Mouse (Mus musculus): ENCODE measurements around the gene Tsen15. TPM values are rescaled to one million over a fixed set of nuclear protein-coding genes. Genes with fewer than 3 reads are reported as not detected.
A peak's percentile ranks its signal among the peaks of the same experiment; 100 is the strongest.

Tsen15 gene
- polyA plus RNA-seq, 1 experiment from 2014 or later, result 71.0 TPM

DNA sequence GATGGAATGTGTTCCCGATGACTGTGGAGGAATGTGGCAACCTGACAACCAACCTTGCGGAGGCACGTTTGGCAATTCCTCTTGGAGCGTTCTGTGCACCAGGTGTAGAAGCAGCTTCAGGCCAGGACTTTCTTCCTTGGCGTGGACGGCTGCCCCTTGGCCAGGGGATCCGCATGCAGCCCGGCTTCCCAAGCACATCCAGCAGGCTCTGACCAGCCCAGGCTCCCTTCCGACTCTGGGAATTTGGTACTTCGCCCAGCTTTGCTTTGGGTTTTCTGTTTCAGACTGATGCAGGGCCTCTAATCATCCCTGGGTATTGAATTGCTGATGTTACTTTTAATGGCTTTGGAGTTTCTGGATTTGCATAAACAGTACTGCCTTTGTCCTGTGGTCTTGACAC lies 28.0 kb upstream of the Tsen15 start:
- Histone ChIP-seq H3K4me3 (ENCODE audit: low read depth, low read length) (no peak overlapping the region), H3K4me2 (ENCODE audit: low read depth, low read length) (no peak overlapping the region), H3K9me3 (ENCODE audit: control insufficient read depth, low read length) (peaks cover 10% of the 10 kb centered on the region), H3K27me3 (replicated peaks; ENCODE audit: control insufficient read depth, insufficient read depth, low read length) (no peaks in the 10 kb centered on the region), H3K27ac (replicated peaks; ENCODE audit: low read depth, low read length) (peak overlapping the region; percentile 8), H3K9ac (ENCODE audit: low read depth, low read length) (no peak overlapping the region), H3K4me1 (ENCODE audit: control insufficient read depth, insufficient read depth, low read length) (peaks cover 14% of the 10 kb centered on the region), H3K36me3 (ENCODE audit: control insufficient read depth, insufficient read depth, low read length) (no peaks in the 10 kb centered on the region)
- DNase-seq (ENCODE audit: low spot score) (peak; percentile 68), ATAC-seq (ENCODE audit: low read depth) (0 out of 2 replicates have a peak, but pooled peaks have one; percentile 41)
- WGBS, result 46% methylated on average over 10 of the region's 10 CpGs

GRCm38 (mm10) chr1:152413961-152414360 lies 27.5 kb upstream of the Tsen15 start:
- Histone ChIP-seq H3K27ac (replicated peaks; ENCODE audit: low read depth, low read length) (no peak overlapping the region), H3K9me3 (ENCODE audit: control insufficient read depth, low read length) (peaks cover 10% of the 10 kb centered on the region), H3K4me3 (ENCODE audit: low read depth, low read length) (no peak overlapping the region), H3K4me1 (ENCODE audit: control insufficient read depth, insufficient read depth, low read length) (peaks cover 14% of the 10 kb centered on the region), H3K9ac (ENCODE audit: low read depth, low read length) (no peak overlapping the region), H3K4me2 (ENCODE audit: low read depth, low read length) (no peak overlapping the region), H3K36me3 (ENCODE audit: control insufficient read depth, insufficient read depth, low read length) (no peaks in the 10 kb centered on the region), H3K27me3 (replicated peaks; ENCODE audit: control insufficient read depth, insufficient read depth, low read length) (no peaks in the 10 kb centered on the region)
- DNase-seq (ENCODE audit: low spot score), result no peak
- no peak for ATAC-seq (ENCODE audit: low read depth)
- WGBS, result 62% methylated on average over 1 of the region's 1 CpGs

DNA sequence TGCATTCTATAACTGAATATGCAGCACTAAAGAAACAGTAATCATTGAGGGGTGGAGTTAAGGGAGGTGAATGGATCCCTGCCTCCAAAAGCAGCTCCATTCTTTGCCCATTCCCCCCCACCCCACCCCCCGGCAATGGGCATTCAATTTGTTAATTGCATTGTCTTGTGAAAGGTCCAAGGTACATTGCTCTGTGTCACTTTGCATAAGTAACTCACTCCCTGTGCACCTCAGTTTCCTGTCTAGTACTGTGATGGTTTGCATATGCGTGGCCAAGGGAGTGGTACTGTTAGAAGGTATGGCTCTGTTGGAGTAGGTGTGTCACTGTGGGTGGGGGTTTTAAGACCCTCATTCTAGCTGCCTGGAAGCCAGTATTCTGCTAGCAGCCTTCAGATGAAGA lies 26.6 kb upstream of the Tsen15 start:
- Histone ChIP-seq H3K9ac (ENCODE audit: low read depth, low read length) (no peak overlapping the region), H3K4me1 (ENCODE audit: control insufficient read depth, insufficient read depth, low read length) (peaks cover 14% of the 10 kb centered on the region), H3K27me3 (replicated peaks; ENCODE audit: control insufficient read depth, insufficient read depth, low read length) (no peaks in the 10 kb centered on the region), H3K36me3 (ENCODE audit: control insufficient read depth, insufficient read depth, low read length) (no peaks in the 10 kb centered on the region), H3K27ac (replicated peaks; ENCODE audit: low read depth, low read length) (no peak overlapping the region), H3K4me3 (ENCODE audit: low read depth, low read length) (no peak overlapping the region), H3K4me2 (ENCODE audit: low read depth, low read length) (no peak overlapping the region), H3K9me3 (ENCODE audit: control insufficient read depth, low read length) (peaks cover 10% of the 10 kb centered on the region)
- DNase-seq (ENCODE audit: low spot score) (no peak), ATAC-seq (ENCODE audit: low read depth) (no peak)
- 88% methylated on average over 2 of the region's 2 CpGs for WGBS

GRCm38 (mm10) chr1:152410657-152411056 lies 24.2 kb upstream of the Tsen15 start:
- no peak overlapping the region for H3K4me2 ChIP-seq (ENCODE audit: low read depth, low read length)
- no peaks in the 10 kb centered on the region for H3K27me3 ChIP-seq (replicated peaks; ENCODE audit: control insufficient read depth, insufficient read depth, low read length)
- no peak overlapping the region for H3K4me3 ChIP-seq (ENCODE audit: low read depth, low read length)
- H3K9ac ChIP-seq (ENCODE audit: low read depth, low read length), result no peak overlapping the region
- 83% methylated on average over 3 of the region's 3 CpGs for WGBS
- no peaks in the 10 kb centered on the region for H3K36me3 ChIP-seq (ENCODE audit: control insufficient read depth, insufficient read depth, low read length)
- H3K9me3 ChIP-seq (ENCODE audit: control insufficient read depth, low read length), result peaks cover 10% of the 10 kb centered on the region
- no peak for DNase-seq (ENCODE audit: low spot score)
- no peak for ATAC-seq (ENCODE audit: low read depth)
- H3K27ac ChIP-seq (replicated peaks; ENCODE audit: low read depth, low read length), result no peak overlapping the region
- peaks cover 18% of the 10 kb centered on the region for H3K4me1 ChIP-seq (ENCODE audit: control insufficient read depth, insufficient read depth, low read length)

DNA sequence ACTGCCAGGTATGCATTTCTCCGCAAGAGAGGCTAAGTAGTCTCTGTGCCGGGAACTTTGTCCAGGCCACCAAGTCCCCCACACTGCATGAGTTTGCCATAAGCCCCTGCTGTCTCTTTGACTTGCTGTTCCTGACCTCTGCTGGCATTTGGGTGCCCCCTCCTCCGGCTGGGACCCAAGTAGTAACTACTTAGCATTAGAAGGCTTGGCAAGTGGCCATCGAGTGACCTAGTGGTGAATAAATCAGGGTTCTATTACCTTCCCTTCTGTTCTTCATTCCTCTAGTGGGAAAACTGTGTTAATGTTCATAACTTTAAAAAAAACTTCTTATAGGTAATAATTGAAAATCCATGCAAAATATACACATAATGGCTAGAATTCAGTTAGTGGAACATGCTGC lies 22.9 kb upstream of the Tsen15 start:
- no peak overlapping the region for H3K4me2 ChIP-seq (ENCODE audit: low read depth, low read length)
- H3K4me3 ChIP-seq (ENCODE audit: low read depth, low read length), result no peak overlapping the region
- no peak overlapping the region for H3K9ac ChIP-seq (ENCODE audit: low read depth, low read length)
- no peaks in the 10 kb centered on the region for H3K27me3 ChIP-seq (replicated peaks; ENCODE audit: control insufficient read depth, insufficient read depth, low read length)
- ATAC-seq (ENCODE audit: low read depth) (no peak), DNase-seq (ENCODE audit: low spot score) (no peak)
- peaks cover 10% of the 10 kb centered on the region for H3K9me3 ChIP-seq (ENCODE audit: control insufficient read depth, low read length)
- 70% methylated on average over 4 of the region's 4 CpGs for WGBS
- H3K4me1 ChIP-seq (ENCODE audit: control insufficient read depth, insufficient read depth, low read length), result peaks cover 11% of the 10 kb centered on the region; the same call in 1 of the 2 replicates
- no peaks in the 10 kb centered on the region for H3K36me3 ChIP-seq (ENCODE audit: control insufficient read depth, insufficient read depth, low read length)
- no peak overlapping the region for H3K27ac ChIP-seq (replicated peaks; ENCODE audit: low read depth, low read length)

DNA sequence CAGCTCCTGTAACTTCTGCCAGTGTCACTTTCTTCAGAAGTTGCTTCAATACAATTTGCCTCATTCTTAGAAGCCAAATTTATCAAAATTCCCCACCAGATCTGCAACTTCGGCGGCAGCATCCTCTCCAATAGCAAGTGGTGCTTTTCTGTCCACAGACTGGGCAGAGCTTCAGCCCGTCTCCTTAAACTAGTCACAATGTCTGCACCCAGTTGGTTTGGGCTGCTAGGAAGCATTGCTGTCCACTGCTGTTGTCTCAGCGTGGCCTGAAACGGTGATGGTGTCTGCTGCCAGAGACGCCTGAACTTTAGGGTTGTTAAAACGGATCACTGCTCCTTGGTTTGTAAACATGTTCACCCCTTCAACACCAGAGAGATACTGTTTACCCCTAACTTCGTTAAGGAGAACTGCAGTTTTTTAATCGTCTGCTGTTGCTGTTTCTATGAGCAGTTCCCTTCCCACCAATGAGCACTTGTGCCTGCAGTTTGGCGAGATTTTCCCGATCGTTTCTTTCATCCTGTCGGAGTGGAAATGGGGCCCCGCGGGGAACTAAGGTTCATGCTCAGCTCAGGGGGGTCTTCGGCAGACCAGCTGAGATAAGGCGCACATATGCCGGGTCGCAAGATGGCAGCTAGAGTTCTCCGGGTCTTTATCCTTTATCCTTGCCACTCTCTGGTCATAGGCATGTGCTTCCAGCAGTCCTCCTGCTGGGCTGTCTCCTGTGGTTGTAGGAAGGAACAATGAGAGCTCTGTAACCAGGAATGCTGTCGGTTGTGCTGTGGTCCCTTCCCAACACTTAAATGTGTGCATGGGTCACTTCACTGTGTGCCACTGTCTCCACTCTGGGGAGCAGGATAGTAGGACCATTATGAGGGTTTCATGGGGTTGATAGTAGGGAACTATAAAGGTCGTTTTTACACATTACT lies 20.8 kb upstream of the Tsen15 start:
- peak overlapping the region; percentile 17 for H3K4me3 ChIP-seq (ENCODE audit: low read depth, low read length)

DNA sequence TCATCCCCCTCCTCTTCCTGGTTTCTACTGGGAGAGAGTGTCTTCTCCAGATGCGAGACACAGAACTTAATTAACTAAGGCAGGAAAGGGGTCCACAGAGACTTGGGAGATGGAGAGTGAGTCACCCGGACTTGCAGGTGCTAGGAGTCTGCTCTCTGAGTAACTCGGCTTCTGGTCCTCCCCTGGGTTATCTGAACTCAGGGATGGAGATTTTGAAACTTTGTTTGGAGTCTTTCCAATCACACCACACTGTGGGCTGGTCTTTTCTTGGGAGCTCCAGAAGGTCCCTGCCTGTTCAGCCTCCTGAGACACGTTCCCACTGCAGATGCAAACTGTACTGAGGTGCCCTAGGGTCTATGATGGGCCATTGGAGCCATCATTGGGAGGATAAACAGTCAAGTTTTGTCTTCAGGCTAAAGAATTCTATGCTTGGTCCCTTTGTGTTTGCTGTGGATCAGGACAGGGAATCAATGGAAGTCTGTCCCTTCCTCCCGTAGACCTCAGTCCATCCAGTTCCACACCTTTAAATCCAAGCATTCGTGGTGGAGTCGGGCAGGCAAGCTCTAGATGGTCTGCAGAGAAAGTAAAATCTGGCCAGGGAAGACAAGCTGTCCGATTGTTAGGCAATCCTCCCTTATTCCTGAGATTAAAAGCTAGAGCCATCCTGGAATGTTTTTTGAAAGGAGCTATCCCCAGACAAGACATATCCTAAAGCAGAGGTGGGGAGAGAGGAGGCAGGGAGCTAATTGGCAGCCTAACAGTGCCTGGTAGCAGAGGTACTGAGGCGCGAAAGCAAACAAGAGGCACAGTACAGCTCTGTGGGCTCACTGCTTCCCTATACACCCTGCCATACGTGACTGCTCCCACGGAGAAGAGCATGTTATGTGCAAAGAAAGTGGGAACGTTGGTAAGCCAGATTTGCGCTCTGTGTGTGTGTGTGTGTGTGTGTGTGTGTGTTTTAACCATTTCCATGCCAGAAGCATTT lies 14.4 kb upstream of the Tsen15 start:
- Histone ChIP-seq H3K27ac (replicated peaks; ENCODE audit: low read depth, low read length) (no peak overlapping the region), H3K9me3 (ENCODE audit: control insufficient read depth, low read length) (no peaks in the 10 kb centered on the region), H3K4me2 (ENCODE audit: low read depth, low read length) (peak overlapping the region; percentile 97), H3K4me1 (ENCODE audit: control insufficient read depth, insufficient read depth, low read length) (0 out of 2 replicates have a peak, but pooled peaks cover 10% of the 10 kb centered on the region), H3K9ac (ENCODE audit: low read depth, low read length) (peak overlapping the region; percentile 71), H3K4me3 (ENCODE audit: low read depth, low read length) (peak overlapping the region; percentile 69), H3K36me3 (ENCODE audit: control insufficient read depth, insufficient read depth, low read length) (no peaks in the 10 kb centered on the region), H3K27me3 (replicated peaks; ENCODE audit: control insufficient read depth, insufficient read depth, low read length) (0 out of 2 replicates have a peak, but pooled peaks cover 9% of the 10 kb centered on the region)
- ATAC-seq (ENCODE audit: low read depth) (peak; percentile 60), DNase-seq (ENCODE audit: low spot score) (no peak)
- 16% methylated on average over 13 of the region's 14 CpGs for WGBS

More for the DNA sequence above, 20.8 kb upstream of the Tsen15 start:
- 28% methylated on average over 22 of the region's 22 CpGs for WGBS
- ATAC-seq (ENCODE audit: low read depth) (peak; percentile 63; the same call in 1 of the 2 replicates), DNase-seq (ENCODE audit: low spot score) (no peak)
- H3K27me3 ChIP-seq (replicated peaks; ENCODE audit: control insufficient read depth, insufficient read depth, low read length), result no peaks in the 10 kb centered on the region
- peaks cover 7% of the 10 kb centered on the region; the same call in 1 of the 2 replicates for H3K4me1 ChIP-seq (ENCODE audit: control insufficient read depth, insufficient read depth, low read length)
- H3K4me2 ChIP-seq (ENCODE audit: low read depth, low read length), result peak overlapping the region; percentile 49
- H3K27ac ChIP-seq (replicated peaks; ENCODE audit: low read depth, low read length), result no peak overlapping the region
- no peaks in the 10 kb centered on the region for H3K36me3 ChIP-seq (ENCODE audit: control insufficient read depth, insufficient read depth, low read length)
- peaks cover 3% of the 10 kb centered on the region for H3K9me3 ChIP-seq (ENCODE audit: control insufficient read depth, low read length)
- peak overlapping the region; percentile 34; the same call in 1 of the 2 replicates for H3K9ac ChIP-seq (ENCODE audit: low read depth, low read length)

All from embryonic facial prominence, embryonic 14.5 days (tissue).